Mouse (Mus musculus) myocyte (in vitro differentiated cells): ENCODE data around the gene Mark4. TPM values are rescaled to one million over a fixed set of nuclear protein-coding genes. Genes with fewer than 3 reads are reported as not detected.
A peak's percentile ranks its signal among the peaks of the same experiment; 100 is the strongest.

ENCODE experiments used
- H3K27me3 ChIP-seq: one replicate; pipeline ENCODE4 v1.6.1; 2011; ENCODE audit not compliant: control insufficient read depth, insufficient read depth, insufficient read length
- H3K36me3 ChIP-seq: one replicate; pipeline ENCODE4 v1.6.1; 2011; ENCODE audit not compliant: control insufficient read depth, insufficient read depth
- H3K4me2 ChIP-seq: one replicate; pipeline ENCODE4 v1.6.1; 2011; ENCODE audit warnings: low read depth, control low read depth
- H3K4me3 ChIP-seq: one replicate; pipeline ENCODE4 v1.5.1; 2011; ENCODE audit warnings: mild to moderate bottlenecking, control low read depth, moderate library complexity
- H3K79me2 ChIP-seq: one replicate; pipeline ENCODE4 v1.6.1; 2011; ENCODE audit not compliant: control insufficient read depth, insufficient read depth
- H3ac ChIP-seq: one replicate; pipeline ENCODE4 v1.6.1; 2011; ENCODE audit not compliant: control insufficient read depth, insufficient read length
- CEBPB ChIP-seq: IDR thresholded peaks from 2 replicates; pipeline ENCODE4 v1.6.1; 2011; ENCODE audit warnings: mild to moderate bottlenecking, moderate library complexity; ENCODE audit not compliant: poor library complexity, insufficient read depth, severe bottlenecking
- E2F4 ChIP-seq: IDR thresholded peaks from one replicate; pipeline ENCODE4 v1.6.1; 2011; ENCODE audit warnings: mild to moderate bottlenecking, control low read depth, moderate library complexity; ENCODE audit not compliant: insufficient read depth
- MAX ChIP-seq: IDR thresholded peaks from one replicate; pipeline ENCODE4 v1.6.1; 2011; ENCODE audit warnings: low read depth, mild to moderate bottlenecking, control low read depth
- MYOD1 ChIP-seq, 3 experiments: IDR thresholded peaks; one replicate each; pipeline ENCODE4 v1.6.1; 2011; ENCODE audit warnings: control low read depth in 2 of 3, low read depth in 2 of 3, mild to moderate bottlenecking in 2 of 3, moderate library complexity in 1 of 3; ENCODE audit not compliant: insufficient read length in 2 of 3, control insufficient read depth in 1 of 3
- MYOG ChIP-seq, 3 experiments: IDR thresholded peaks; one replicate each; pipeline ENCODE4 v1.6.1; 2011; ENCODE audit warnings: control low read depth in 2 of 3, low read depth in 2 of 3, mild to moderate bottlenecking in 2 of 3; ENCODE audit not compliant: insufficient read length in 2 of 3, control insufficient read depth in 1 of 3, insufficient read depth in 1 of 3
- POLR2A ChIP-seq: IDR thresholded peaks from one replicate; pipeline ENCODE4 v1.6.1; 2011; ENCODE audit warnings: low read depth, mild to moderate bottlenecking, control low read depth, moderate library complexity; ENCODE audit not compliant: insufficient read length
- POLR2AphosphoS2 ChIP-seq: IDR thresholded peaks from one replicate; pipeline ENCODE4 v1.6.1; 2011; ENCODE audit warnings: low read depth, control low read depth; ENCODE audit not compliant: insufficient read length
- REST ChIP-seq: IDR thresholded peaks from one replicate; pipeline ENCODE4 v1.6.1; 2011; ENCODE audit warnings: mild to moderate bottlenecking, control low read depth, moderate library complexity; ENCODE audit not compliant: insufficient read depth, insufficient read length
- SRF ChIP-seq: IDR thresholded peaks from one replicate; pipeline ENCODE4 v1.6.1; 2011; ENCODE audit warnings: low read depth; ENCODE audit not compliant: control insufficient read depth, insufficient read length
- TCF12 ChIP-seq: IDR thresholded peaks from one replicate; pipeline ENCODE4 v1.6.1; 2011; ENCODE audit warnings: mild to moderate bottlenecking, control low read depth; ENCODE audit not compliant: poor library complexity, insufficient read depth, severe bottlenecking
- TCF3 ChIP-seq: IDR thresholded peaks from one replicate; pipeline ENCODE4 v1.6.1; 2011; ENCODE audit warnings: low read depth, control low read depth; ENCODE audit not compliant: insufficient read length
- USF1 ChIP-seq: IDR thresholded peaks from one replicate; pipeline ENCODE4 v1.6.1; 2011; ENCODE audit warnings: low read depth, mild to moderate bottlenecking, control low read depth, moderate library complexity
- polyA plus RNA-seq: library from polyadenylated mRNA; unstranded; fragments of >200 nt; fragmentation: generic; extraction: Trizol; gene quantifications from one replicate; pipeline ENCODE4 v1.2.1, GENCODE M21; 2012; ENCODE audit warnings: missing spikeins

The Mark4 gene
- polyA plus RNA-seq, 1 experiment: 18.2 TPM

- Histone ChIP-seq H3K27me3 (no peaks in the 10 kb centered on the region), H3K79me2 (peaks cover 20% of the 10 kb centered on the region), H3K36me3 (no peaks in the 10 kb centered on the region), H3K4me3 (peak overlapping the region; percentile 64), H3ac (peak overlapping the region; percentile 93), H3K4me2 (peak overlapping the region; percentile 67)
- TF ChIP-seq TCF12 (no peak), POLR2A (no peak), TCF3 (no peak), SRF (no peak), POLR2AphosphoS2 (no peak), MAX (no peak), USF1 (no peak), CEBPB (no peak), MYOG (IDR thresholded peaks at IDR 0.05; ENCODE audit: control insufficient read depth in 1 of 3, insufficient read depth in 1 of 3, insufficient read length in 2 of 3, low read depth in 2 of 3) (no peak), REST (no peak), MYOD1 (IDR thresholded peaks at IDR 0.05; ENCODE audit: control insufficient read depth in 1 of 3, insufficient read length in 2 of 3, low read depth in 2 of 3) (no peak), E2F4 (no peak)
Measured at GRCm38 (mm10) chr7:19459144-19459870, 686 bp upstream of the Mark4 start.

- no peak for TF ChIP-seq TCF12
- TF ChIP-seq SRF: no peak
- TF ChIP-seq CEBPB: no peak
- no peak for TF ChIP-seq REST
- TF ChIP-seq MAX: no peak
- peaks cover 20% of the 10 kb centered on the region for H3K79me2 ChIP-seq
- peak overlapping the region; percentile 93 for H3ac ChIP-seq
Measured at GRCm38 (mm10) chr7:19458072-19458486, 542 bp downstream of the Mark4 start.

GRCm38 (mm10) chr7:19457414-19458071, 1.1 kb downstream of the Mark4 start:
- H3K4me3 ChIP-seq: peak overlapping the region; percentile 64
- H3K4me2 ChIP-seq: peak overlapping the region; percentile 69
- TF ChIP-seq TCF12 (no peak), POLR2A (no peak), USF1 (no peak), MAX (no peak), POLR2AphosphoS2 (no peak), TCF3 (no peak), REST (no peak), CEBPB (no peak), SRF (no peak), MYOG (IDR thresholded peaks at IDR 0.05; ENCODE audit: control insufficient read depth in 1 of 3, insufficient read depth in 1 of 3, insufficient read length in 2 of 3, low read depth in 2 of 3) (no peak), MYOD1 (IDR thresholded peaks at IDR 0.05; ENCODE audit: control insufficient read depth in 1 of 3, insufficient read length in 2 of 3, low read depth in 2 of 3) (no peak), E2F4 (no peak)
- peaks cover 20% of the 10 kb centered on the region for H3K79me2 ChIP-seq
- H3K27me3 ChIP-seq: no peaks in the 10 kb centered on the region
- H3ac ChIP-seq: peak overlapping the region; percentile 93
- H3K36me3 ChIP-seq: no peaks in the 10 kb centered on the region

More at GRCm38 (mm10) chr7:19458072-19458486, 542 bp downstream of the Mark4 start:
- H3K36me3 ChIP-seq: no peaks in the 10 kb centered on the region
- peak overlapping the region; percentile 69 for H3K4me2 ChIP-seq
- H3K4me3 ChIP-seq: peak overlapping the region; percentile 64
- no peaks in the 10 kb centered on the region for H3K27me3 ChIP-seq

GRCm38 (mm10) chr7:19456628-19457027, 2.0 kb downstream of the Mark4 start:
- Histone ChIP-seq H3K27me3 (no peaks in the 10 kb centered on the region), H3K79me2 (peaks cover 20% of the 10 kb centered on the region), H3K36me3 (no peaks in the 10 kb centered on the region), H3ac (no peak overlapping the region), H3K4me3 (peak overlapping the region; percentile 64), H3K4me2 (peak overlapping the region; percentile 69)
- TF ChIP-seq POLR2A (no peak), TCF12 (no peak), MYOD1 (IDR thresholded peaks at IDR 0.05; ENCODE audit: control insufficient read depth in 1 of 3, insufficient read length in 2 of 3, low read depth in 2 of 3) (peak in 2 of 3 experiments; percentile 40 to 78)

- Histone ChIP-seq H3K79me2 (peaks cover 20% of the 10 kb centered on the region), H3ac (no peak overlapping the region), H3K4me2 (no peak overlapping the region), H3K27me3 (no peaks in the 10 kb centered on the region), H3K36me3 (no peaks in the 10 kb centered on the region), H3K4me3 (peak overlapping the region; percentile 64)
- TF ChIP-seq MAX: no peak
- TF ChIP-seq SRF: no peak
- TF ChIP-seq POLR2AphosphoS2: no peak
- TF ChIP-seq USF1: no peak
- no peak for TF ChIP-seq MYOD1 (IDR thresholded peaks at IDR 0.05; ENCODE audit: control insufficient read depth in 1 of 3, insufficient read length in 2 of 3, low read depth in 2 of 3)
- TF ChIP-seq CEBPB: no peak
- TF ChIP-seq TCF12: no peak
- TF ChIP-seq POLR2A: no peak
- no peak for TF ChIP-seq TCF3
- TF ChIP-seq E2F4: no peak
- no peak for TF ChIP-seq MYOG (IDR thresholded peaks at IDR 0.05; ENCODE audit: control insufficient read depth in 1 of 3, insufficient read depth in 1 of 3, insufficient read length in 2 of 3, low read depth in 2 of 3)
- no peak for TF ChIP-seq REST
Measured at GRCm38 (mm10) chr7:19455819-19456495, 2.7 kb downstream of the Mark4 start.
